Mouse (Mus musculus) stomach, embryonic 15.5 days (tissue): ENCODE measurements around the gene Nfia. TPM values are rescaled to one million over a fixed set of nuclear protein-coding genes. Genes with fewer than 3 reads are reported as not detected.

Experiments used
- ATAC-seq: fragments of 200-750 bp; cut with Nextera tagmentation; 2 replicates; pipeline ENCODE4 v1.8.0; 2017; ENCODE audit warnings: low read depth, moderate number of reproducible peaks, moderate TSS enrichment; ENCODE audit not compliant: insufficient read depth, low FRiP score
- H3K27ac ChIP-seq: fragments of 300-500 bp; sonication (generic); 2 replicates; pipeline ENCODE4 v1.5.1; 2015; ENCODE audit warnings: mild to moderate bottlenecking, inconsistent platforms
- H3K27me3 ChIP-seq: fragments of 300-500 bp; sonication (generic); replicated peaks from 2 replicates; pipeline ENCODE4 v1.6.1; 2015; ENCODE audit warnings: inconsistent platforms
- H3K36me3 ChIP-seq: fragments of 300-500 bp; sonication (generic); 2 replicates; pipeline ENCODE4 v1.6.1; 2015; ENCODE audit warnings: inconsistent platforms
- H3K4me1 ChIP-seq: fragments of 300-500 bp; sonication (generic); 2 replicates; pipeline ENCODE4 v1.6.1; 2015; ENCODE audit warnings: inconsistent platforms
- H3K4me2 ChIP-seq: fragments of 300-500 bp; sonication (generic); 2 replicates; pipeline ENCODE4 v1.6.1; 2015; ENCODE audit warnings: mild to moderate bottlenecking, inconsistent platforms
- H3K4me3 ChIP-seq: fragments of 300-500 bp; sonication (generic); replicated peaks from 2 replicates; pipeline ENCODE4 v1.5.1; 2015; ENCODE audit warnings: inconsistent platforms
- H3K9ac ChIP-seq: fragments of 300-500 bp; sonication (generic); 2 replicates; pipeline ENCODE4 v1.6.1; 2015; ENCODE audit warnings: inconsistent platforms
- H3K9me3 ChIP-seq: fragments of 300-500 bp; sonication (generic); 2 replicates; pipeline ENCODE4 v1.6.1; 2016; ENCODE audit warnings: inconsistent platforms
- WGBS: fragments of 180-500 bp; shearing (Covaris S2); methylation state at CpG from one replicate; pipeline ENCODE4 v1.1.7; 2015; 5-methylcytosine and 5-hydroxymethylcytosine counted together
- polyA plus RNA-seq: library from polyadenylated mRNA; unstranded; fragments of >200 nt; fragmentation: Nextera tagmentation; extraction: Ambion mirVana; gene quantifications from 2 replicates; pipeline ENCODE4 v1.2.1, GENCODE M21; 2015

Gene Nfia
- polyA plus RNA-seq, 1 experiment from 2014 or later: 45.5 TPM

DNA sequence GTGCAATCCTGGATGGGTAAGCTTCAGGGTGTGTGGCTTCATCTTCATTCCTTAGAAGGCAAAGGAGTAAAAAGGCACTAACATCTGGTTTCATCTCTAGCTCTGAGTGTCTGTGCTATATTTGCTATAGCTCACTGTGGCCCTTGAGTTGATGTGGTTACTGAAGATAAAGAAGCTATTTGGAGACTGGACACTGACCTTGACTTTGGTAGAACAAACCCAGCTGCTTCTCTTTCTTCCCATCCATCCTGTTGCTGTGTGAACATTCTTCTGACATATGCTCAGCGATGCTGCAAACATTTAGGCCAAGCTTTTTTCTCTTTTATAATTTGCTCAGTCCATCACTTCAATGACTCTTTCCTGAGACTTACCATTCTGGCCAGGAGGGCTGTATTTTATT, 114.7 kb downstream of the Nfia start:
- no peaks in the 10 kb centered on the region for H3K36me3 ChIP-seq
- no peak overlapping the region for H3K4me2 ChIP-seq
- H3K27ac ChIP-seq: no peak overlapping the region
- no peak overlapping the region for H3K4me3 ChIP-seq
- no peaks in the 10 kb centered on the region for H3K27me3 ChIP-seq
- no peak for ATAC-seq
- H3K9ac ChIP-seq: no peak overlapping the region
- no peaks in the 10 kb centered on the region for H3K9me3 ChIP-seq
- 66% methylated on average over 1 of the region's 1 CpGs for WGBS
- 0 out of 2 replicates have a peak, but pooled peaks cover 3% of the 10 kb centered on the region for H3K4me1 ChIP-seq

DNA sequence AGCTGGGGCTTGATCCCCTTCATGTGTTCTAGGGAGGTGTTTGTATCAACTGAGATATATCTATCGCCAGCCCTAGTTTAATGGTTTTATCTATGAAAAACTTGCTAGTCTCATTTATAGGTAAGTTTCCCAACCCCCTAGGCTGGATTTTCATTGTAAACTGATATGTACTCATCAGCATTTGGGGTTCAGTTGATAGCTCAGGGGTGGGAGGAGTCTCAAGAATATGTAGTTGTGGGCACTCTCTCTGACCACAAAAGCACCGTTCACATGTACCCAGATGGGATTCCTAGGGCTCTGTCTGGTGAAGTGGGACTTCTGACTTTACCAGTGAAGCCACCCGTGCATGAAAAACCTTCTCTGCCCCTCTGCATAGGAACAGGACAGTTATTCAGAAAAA, 118.5 kb downstream of the Nfia start:
- H3K4me2 ChIP-seq: no peak overlapping the region
- H3K27ac ChIP-seq: no peak overlapping the region
- no peak overlapping the region for H3K9ac ChIP-seq
- WGBS: 79% methylated on average over 3 of the region's 3 CpGs
- H3K4me3 ChIP-seq: no peak overlapping the region
- H3K9me3 ChIP-seq: no peaks in the 10 kb centered on the region
- 0 out of 2 replicates have a peak, but pooled peaks cover 2% of the 10 kb centered on the region for H3K4me1 ChIP-seq
- H3K27me3 ChIP-seq: no peaks in the 10 kb centered on the region
- H3K36me3 ChIP-seq: no peaks in the 10 kb centered on the region
- ATAC-seq: no peak

DNA sequence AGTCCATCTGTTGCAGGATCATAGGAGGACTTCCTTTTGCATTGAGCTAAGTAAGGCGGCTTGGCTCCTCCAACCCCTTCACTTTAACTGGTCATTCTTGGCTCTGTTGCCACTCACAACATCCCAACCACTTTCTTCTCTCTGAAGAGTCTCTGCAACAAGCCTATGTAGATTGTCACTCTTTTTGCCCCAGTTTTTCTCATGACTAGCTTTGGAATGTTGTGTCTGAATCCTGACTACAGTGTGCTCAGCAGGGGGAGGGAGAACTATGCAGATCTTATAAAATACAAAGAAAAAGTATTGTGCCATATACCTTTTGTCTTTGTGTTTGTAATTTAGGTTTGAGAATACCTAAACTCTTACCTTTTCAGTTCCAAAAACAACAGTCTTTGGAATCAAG, 119.1 kb downstream of the Nfia start:
- Histone ChIP-seq H3K4me2 (no peak overlapping the region), H3K4me3 (no peak overlapping the region), H3K36me3 (no peaks in the 10 kb centered on the region), H3K27ac (no peak overlapping the region), H3K27me3 (no peaks in the 10 kb centered on the region), H3K4me1 (no peaks in the 10 kb centered on the region), H3K9ac (no peak overlapping the region), H3K9me3 (no peaks in the 10 kb centered on the region)
- WGBS: 78% methylated on average over 1 of the region's 1 CpGs
- no peak for ATAC-seq

DNA sequence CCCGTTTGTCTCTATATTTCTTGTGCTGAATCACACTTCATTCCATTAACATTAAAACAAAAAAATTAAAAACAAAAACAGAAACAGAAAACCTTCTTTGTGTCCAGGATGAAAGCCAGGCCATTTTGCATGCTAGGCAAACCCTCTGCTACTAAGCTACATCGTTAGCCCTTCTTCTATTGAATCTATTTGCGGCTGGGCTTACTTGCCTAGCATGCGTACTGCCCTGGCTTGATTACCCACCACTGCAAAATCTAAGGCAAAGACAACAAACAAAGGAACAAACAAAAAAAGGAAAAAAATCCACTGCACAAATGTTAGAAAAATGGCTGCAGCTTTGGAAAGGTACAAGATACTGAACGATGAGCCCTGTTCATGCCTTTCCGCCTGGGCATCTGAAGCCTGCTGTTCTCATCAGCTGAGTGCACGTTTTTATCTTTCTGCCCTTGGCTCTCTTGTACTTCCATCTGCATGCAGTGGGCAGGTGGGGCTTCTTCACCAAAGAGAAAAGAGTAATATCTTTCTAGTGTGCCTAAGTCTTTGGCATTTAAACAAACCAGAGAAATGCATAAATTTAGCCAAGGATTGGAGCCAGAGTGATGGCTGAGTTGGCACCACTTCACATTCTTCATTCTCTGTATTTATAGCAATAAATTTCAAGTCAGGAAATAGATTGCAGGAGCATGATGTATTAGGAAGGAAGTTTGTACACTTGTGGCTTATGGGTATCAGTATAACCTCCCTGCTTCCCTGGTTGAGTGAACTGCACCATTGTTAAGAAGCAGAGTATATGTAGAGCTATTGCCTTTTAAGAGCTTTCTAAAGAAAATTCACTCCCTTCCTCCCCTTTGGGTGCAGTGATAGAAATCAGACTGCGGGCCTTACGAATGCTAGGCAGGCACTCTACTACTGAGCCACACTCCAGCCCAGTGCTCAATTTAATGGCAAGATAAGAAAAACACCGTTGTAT, 121.7 kb downstream of the Nfia start:
- H3K9me3 ChIP-seq: no peaks in the 10 kb centered on the region
- WGBS: 77% methylated on average over 10 of the region's 10 CpGs
- no peak; the same call in 1 of the 2 replicates for ATAC-seq

DNA sequence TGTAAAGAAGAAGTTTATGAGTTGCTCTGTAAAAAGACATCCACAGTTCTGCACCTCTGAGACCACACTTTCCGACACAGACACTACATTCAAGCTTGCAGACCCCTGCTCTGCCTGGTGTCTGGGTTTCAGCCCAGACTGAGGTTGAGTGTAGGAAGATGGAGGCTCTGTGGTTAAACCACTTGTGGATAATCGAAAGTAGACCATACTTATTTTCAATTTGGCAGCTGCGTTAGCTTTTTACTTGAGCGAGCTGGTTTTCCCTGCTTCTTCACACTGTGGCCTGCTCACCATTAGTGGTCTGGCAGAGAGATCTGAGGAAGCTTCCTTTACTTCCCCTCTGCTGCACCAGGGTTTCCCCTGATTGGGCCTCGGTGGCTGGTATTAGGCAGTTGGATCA, 123.4 kb downstream of the Nfia start:
- WGBS: 93% methylated on average over 5 of the region's 5 CpGs
- Histone ChIP-seq H3K4me3 (no peak overlapping the region), H3K9ac (no peak overlapping the region), H3K9me3 (no peaks in the 10 kb centered on the region), H3K4me1 (no peaks in the 10 kb centered on the region), H3K27ac (no peak overlapping the region), H3K27me3 (no peaks in the 10 kb centered on the region), H3K36me3 (no peaks in the 10 kb centered on the region), H3K4me2 (no peak overlapping the region)
- no peak for ATAC-seq

More for the DNA sequence above, 121.7 kb downstream of the Nfia start:
- Histone ChIP-seq H3K4me1 (no peaks in the 10 kb centered on the region), H3K9ac (no peak overlapping the region), H3K4me2 (no peak overlapping the region), H3K27me3 (no peaks in the 10 kb centered on the region), H3K4me3 (no peak overlapping the region), H3K36me3 (no peaks in the 10 kb centered on the region), H3K27ac (no peak overlapping the region)

DNA sequence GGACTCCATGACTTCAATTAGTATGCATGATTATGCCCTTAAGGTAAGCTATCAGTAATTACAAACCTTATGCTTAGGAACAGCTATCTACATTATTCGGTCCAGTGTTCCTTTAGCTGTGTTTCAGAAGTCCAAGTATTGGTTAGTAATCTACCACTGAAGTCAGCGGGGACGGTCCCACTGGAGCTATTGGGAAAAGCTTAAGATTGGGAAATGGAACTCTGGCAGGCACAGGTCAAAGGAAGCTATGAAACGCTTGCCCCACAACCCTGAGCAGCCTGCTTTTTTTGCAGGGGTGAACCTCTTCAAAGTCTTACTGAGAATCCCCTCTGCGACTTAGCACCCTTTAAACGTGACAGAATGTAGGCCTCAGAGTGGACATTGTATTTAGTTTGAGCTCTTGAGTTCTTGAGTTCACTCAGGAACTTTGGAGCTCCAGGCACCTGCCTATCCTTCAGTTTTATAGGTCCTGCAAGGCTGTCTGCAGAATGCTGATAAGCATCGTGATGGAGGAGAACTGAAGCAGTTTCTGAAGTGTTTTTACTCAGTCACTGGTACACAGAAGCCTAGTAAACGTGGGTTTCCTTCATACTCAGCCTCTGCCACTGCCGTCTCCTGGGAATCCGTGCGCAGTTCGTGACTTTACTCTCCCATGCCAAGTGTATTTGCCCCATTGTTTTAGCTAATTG, 127.9 kb downstream of the Nfia start:
- Histone ChIP-seq H3K27ac (no peak overlapping the region), H3K4me2 (no peak overlapping the region), H3K4me3 (no peak overlapping the region), H3K9ac (no peak overlapping the region), H3K36me3 (no peaks in the 10 kb centered on the region), H3K4me1 (no peaks in the 10 kb centered on the region), H3K27me3 (no peaks in the 10 kb centered on the region), H3K9me3 (no peaks in the 10 kb centered on the region)
- 82% methylated on average over 12 of the region's 12 CpGs for WGBS
- ATAC-seq: no peak

DNA sequence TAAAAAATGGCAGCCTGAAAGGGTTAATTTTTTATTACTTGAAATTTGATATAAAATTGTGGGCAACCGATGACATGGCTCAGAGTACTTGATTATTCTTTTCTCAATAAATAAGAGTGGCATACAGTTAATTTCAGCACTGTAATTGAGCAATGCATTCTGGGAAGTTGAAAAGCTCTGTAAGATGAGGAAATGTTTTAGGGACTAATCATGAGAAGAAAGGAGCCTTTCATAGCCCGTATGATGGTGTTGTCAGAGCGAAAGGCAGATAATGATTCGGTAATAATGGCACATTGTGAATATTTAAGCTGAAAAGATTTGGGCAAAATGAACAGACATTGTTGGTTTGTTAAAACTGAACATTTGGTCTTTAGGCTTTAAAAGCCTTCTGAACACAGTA, 133.3 kb downstream of the Nfia start:
- H3K27ac ChIP-seq: no peak overlapping the region
- no peaks in the 10 kb centered on the region for H3K4me1 ChIP-seq
- H3K9me3 ChIP-seq: no peaks in the 10 kb centered on the region
- no peak for ATAC-seq
- no peak overlapping the region for H3K9ac ChIP-seq
- H3K27me3 ChIP-seq: no peaks in the 10 kb centered on the region
- no peak overlapping the region for H3K4me3 ChIP-seq
- no peak overlapping the region for H3K4me2 ChIP-seq
- 57% methylated on average over 4 of the region's 4 CpGs for WGBS
- H3K36me3 ChIP-seq: no peaks in the 10 kb centered on the region

DNA sequence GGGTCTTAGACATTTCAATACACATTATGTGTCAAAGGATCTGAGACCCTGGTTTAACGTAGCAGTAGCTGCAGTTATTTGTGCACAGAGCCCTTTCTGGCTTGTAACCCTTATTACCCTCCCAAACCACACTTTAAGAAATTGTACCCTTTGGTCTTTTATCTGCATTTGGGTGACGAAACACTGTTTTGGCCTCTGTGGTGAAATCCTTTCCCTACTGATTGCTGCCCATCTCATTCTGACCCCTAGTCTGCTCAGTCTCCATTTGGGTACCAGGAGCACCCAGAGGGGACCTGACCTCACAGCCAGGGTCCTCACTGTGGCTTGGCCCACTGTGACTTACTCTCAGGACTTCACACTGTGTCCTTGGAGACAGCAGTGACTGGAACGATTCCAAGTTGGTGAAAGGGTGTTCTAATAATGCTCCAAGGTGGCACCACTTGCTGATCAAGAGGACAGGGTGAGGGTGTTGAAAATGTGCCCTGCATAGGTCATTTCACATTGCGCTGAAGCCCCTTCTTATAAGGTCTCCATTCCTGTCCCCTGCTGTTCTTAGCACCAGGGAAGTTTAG, 136.1 kb downstream of the Nfia start:
- Histone ChIP-seq H3K9ac (no peak overlapping the region), H3K4me2 (no peak overlapping the region), H3K27ac (no peak overlapping the region), H3K4me1 (no peaks in the 10 kb centered on the region), H3K36me3 (no peaks in the 10 kb centered on the region), H3K27me3 (no peaks in the 10 kb centered on the region), H3K9me3 (no peaks in the 10 kb centered on the region), H3K4me3 (no peak overlapping the region)
- no peak for ATAC-seq
- 78% methylated on average over 4 of the region's 4 CpGs for WGBS

DNA sequence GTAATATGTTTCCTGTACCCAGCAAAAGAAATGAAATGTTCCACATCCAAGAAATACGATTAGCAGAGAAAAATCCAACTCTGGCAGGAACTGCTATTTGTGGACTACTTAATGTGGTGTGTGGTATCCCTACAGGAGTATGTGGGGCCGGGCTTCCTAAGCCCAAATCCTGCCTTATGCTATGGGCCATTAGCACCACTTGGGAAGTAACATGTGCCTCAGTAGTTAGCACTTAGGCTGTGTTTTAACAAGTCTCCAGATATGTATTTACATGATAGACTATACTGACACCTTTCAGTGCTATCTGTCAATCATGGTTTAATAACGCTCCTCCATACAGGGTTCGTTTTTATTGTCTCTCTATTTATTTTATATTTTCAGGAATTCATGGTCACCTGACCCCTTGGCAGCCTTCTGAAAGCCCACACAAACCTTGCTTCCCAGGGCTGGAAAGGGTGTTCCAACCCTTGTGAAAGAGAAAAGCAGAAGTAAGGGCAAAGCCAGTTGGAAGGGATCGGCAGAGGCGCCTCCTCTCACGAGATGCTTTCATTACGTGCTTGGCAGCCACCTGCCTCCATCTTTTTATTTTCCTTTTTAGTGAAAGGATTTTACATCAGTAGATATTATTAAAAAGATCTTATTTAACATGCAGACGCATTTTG, 137.7 kb downstream of the Nfia start:
- Histone ChIP-seq H3K27me3 (no peaks in the 10 kb centered on the region), H3K9me3 (no peaks in the 10 kb centered on the region), H3K27ac (no peak overlapping the region), H3K4me3 (no peak overlapping the region), H3K4me1 (no peaks in the 10 kb centered on the region), H3K36me3 (no peaks in the 10 kb centered on the region), H3K4me2 (no peak overlapping the region), H3K9ac (no peak overlapping the region)
- ATAC-seq: no peak
- WGBS: 84% methylated on average over 9 of the region's 9 CpGs

DNA sequence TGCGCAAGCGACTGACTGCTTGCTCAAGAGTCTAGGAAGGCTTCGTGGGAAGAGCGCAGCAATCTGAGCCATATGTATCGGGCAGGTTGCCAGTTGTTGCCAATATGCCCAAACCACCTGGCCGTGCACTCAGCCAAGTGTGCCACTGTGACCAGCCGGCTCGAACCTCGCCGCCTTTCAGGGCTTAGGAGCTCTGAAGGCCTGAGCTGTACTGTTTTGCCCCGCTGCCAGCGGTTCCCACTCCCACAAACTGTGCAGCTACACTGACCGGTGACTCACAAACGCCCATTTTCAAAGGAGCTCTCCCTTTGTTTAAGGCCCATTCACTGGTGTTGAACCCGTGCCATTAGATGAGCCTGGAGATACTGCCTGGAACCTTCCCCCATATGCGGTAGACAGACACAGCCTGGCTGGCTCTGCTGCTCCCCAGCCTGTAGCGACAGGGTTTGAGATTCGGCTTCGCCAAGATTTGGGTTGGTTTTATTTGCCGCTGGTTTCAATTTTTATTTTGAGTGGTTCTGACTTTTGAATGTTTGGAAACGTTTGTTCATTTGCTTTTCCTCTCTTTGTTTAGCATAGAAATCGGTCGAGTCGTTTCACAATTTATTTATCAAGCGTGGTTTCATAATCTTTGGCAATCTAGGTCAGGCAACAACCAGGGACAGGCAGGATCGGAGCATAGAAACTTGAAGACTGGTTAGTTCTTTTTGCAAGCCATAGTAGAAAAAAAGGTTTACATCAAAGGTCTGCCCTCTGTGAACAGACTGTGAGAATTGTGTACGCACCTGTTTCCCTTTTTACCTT, 138.4 kb downstream of the Nfia start:
- peak; percentile 47; the same call in 1 of the 2 replicates for ATAC-seq
- Histone ChIP-seq H3K4me3 (no peak overlapping the region), H3K9me3 (no peaks in the 10 kb centered on the region), H3K27me3 (no peaks in the 10 kb centered on the region), H3K27ac (no peak overlapping the region), H3K36me3 (no peaks in the 10 kb centered on the region), H3K4me1 (no peaks in the 10 kb centered on the region), H3K4me2 (no peak overlapping the region), H3K9ac (no peak overlapping the region)
- 89% methylated on average over 27 of the region's 27 CpGs for WGBS

DNA sequence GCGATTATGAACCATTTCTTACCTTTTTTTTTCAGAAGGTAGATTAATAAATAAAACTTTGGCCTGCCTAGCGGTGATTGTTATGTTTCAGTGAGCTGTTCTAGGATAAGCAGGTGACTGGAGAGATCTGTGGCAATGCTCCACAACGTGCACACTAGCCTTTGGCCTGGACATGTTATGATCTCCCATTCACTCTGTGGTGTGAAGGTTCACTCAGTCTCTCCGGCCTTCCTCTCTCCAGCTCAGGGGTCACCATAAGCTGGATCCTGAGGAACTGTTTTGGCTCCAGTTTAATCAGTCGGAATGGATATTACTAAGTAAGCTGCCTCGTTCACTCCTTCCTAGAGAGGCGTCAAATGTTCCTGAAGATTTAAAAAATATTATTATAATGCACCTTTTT, 139.2 kb downstream of the Nfia start:
- no peak for ATAC-seq
- Histone ChIP-seq H3K36me3 (no peaks in the 10 kb centered on the region), H3K9ac (no peak overlapping the region), H3K4me2 (no peak overlapping the region), H3K27ac (no peak overlapping the region), H3K9me3 (no peaks in the 10 kb centered on the region), H3K4me3 (no peak overlapping the region), H3K4me1 (no peaks in the 10 kb centered on the region), H3K27me3 (no peaks in the 10 kb centered on the region)
- 80% methylated on average over 7 of the region's 7 CpGs for WGBS
